Mouse (Mus musculus): ENCODE measurements around the gene B020011L13Rik.
"Not testable (repeated sequence)": the region's sequence is repeated elsewhere in the genome, so short reads cannot be mapped to it uniquely, and the experiment has no call there.

DNA sequence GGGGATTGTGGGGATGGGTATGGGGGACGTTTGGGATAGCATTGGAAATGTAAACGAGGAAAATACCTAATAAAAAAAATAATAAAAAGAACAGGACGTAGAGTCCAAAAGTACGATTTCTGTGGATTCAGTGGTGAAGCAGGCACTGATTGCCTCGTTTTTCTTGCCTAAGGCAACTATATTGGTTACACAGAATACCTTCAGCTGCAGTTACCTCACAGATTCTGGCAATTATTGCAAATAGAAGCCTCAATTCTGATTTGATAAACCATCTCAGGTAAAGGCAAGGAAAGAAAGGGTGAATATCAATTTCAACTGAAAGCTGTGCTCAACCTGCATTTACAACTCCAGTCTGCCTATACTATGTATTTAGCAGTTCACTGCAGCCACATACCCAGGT, 48.8 kb downstream of the B020011L13Rik start, which contains the start of gene Gm28360:
- TF ChIP-seq CTCF, EP300 (IDR thresholded peaks at IDR 0.05; ENCODE audit: low read depth): not testable (repeated sequence)
